Mouse (Mus musculus) testis, adult 2 months (tissue): ENCODE data around the gene Pard6b.

ENCODE experiments used
- CTCF ChIP-seq: fragments of 200-500 bp; IDR thresholded peaks from 2 replicates; pipeline ENCODE4 v1.5.1; 2012; ENCODE audit warnings: low read depth, mild to moderate bottlenecking, inconsistent platforms, low read length, moderate library complexity; ENCODE audit not compliant: control insufficient read depth, insufficient read depth, insufficient replicate concordance
- POLR2A ChIP-seq: fragments of 200-500 bp; IDR thresholded peaks from 2 replicates; pipeline ENCODE4 v1.6.1; 2012; ENCODE audit warnings: low read depth, mild to moderate bottlenecking, inconsistent platforms, low read length, moderate library complexity; ENCODE audit not compliant: control insufficient read depth

DNA sequence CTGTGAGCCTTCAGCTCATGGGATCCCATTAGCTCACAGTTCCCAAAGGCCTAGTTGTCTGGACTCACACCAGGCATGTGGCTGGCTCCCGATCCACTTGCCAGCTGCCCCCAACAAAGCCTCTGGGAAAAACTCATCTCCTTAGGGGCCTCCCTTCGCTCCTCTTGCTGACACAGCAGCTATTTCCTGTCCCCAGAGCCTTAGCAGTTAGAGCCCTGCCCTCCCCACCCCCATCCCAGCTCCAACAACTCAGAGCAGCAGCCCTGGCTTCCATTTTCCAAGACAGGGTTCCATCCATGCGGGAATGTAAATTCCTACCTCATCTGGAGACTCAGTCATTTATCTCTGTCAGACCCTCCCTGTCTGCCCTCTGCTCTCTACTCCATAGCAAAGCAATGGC is 43.7 kb upstream of the Pard6b start:
- TF ChIP-seq CTCF = no peak
- no peak for TF ChIP-seq POLR2A
